Mouse (Mus musculus) kidney, postnatal 25 days (tissue): ENCODE measurements around the gene 2010111I01Rik.
A peak's percentile ranks its signal among the peaks of the same experiment; 100 is the strongest.

Experiments
- DNase-seq, 2 experiments: peaks; one replicate each; pipeline ENCODE4 v3.0.0; 2021; ENCODE audit warnings: mixed read lengths in 2 of 2

Gene 2010111I01Rik

GRCm38 (mm10) chr13:63247041-63247440 is 282.3 kb downstream of the 2010111I01Rik start:
- DNase-seq = no peak

- DNase-seq = no peak
Observed at GRCm38 (mm10) chr13:63247631-63248030, 282.9 kb downstream of the 2010111I01Rik start.

GRCm38 (mm10) chr13:63248318-63248717 is 283.6 kb downstream of the 2010111I01Rik start:
- DNase-seq = no peak

- no peak for DNase-seq
Observed at GRCm38 (mm10) chr13:63249171-63249570, 284.5 kb downstream of the 2010111I01Rik start.

GRCm38 (mm10) chr13:63249741-63250431 is 285.2 kb downstream of the 2010111I01Rik start:
- DNase-seq = peak in 1 of 2 experiments; percentile 53

- DNase-seq = peak in 1 of 2 experiments; percentile 1
Observed at GRCm38 (mm10) chr13:63250441-63250980, 285.8 kb downstream of the 2010111I01Rik start.

GRCm38 (mm10) chr13:63251118-63251889 is 286.6 kb downstream of the 2010111I01Rik start:
- DNase-seq = no peak

GRCm38 (mm10) chr13:63252295-63253010 is 287.8 kb downstream of the 2010111I01Rik start:
- no peak for DNase-seq

- no peak for DNase-seq
Observed at GRCm38 (mm10) chr13:63253147-63253546, 288.5 kb downstream of the 2010111I01Rik start.

- DNase-seq = no peak
Observed at GRCm38 (mm10) chr13:63253886-63254636, 289.4 kb downstream of the 2010111I01Rik start.

- peak; percentile 60 to 85 for DNase-seq
Observed at GRCm38 (mm10) chr13:63255519-63256011, 290.9 kb downstream of the 2010111I01Rik start.

GRCm38 (mm10) chr13:63256146-63256545 is 291.5 kb downstream of the 2010111I01Rik start:
- peak in 1 of 2 experiments; percentile 65 for DNase-seq

- peak; percentile 75 to 88 for DNase-seq
Observed at GRCm38 (mm10) chr13:63256807-63257206, 292.1 kb downstream of the 2010111I01Rik start.

- DNase-seq = peak in 1 of 2 experiments; percentile 41
Observed at GRCm38 (mm10) chr13:63258167-63258582, 293.5 kb downstream of the 2010111I01Rik start.

GRCm38 (mm10) chr13:63258671-63259070 is 294.0 kb downstream of the 2010111I01Rik start:
- DNase-seq = peak in 1 of 2 experiments; percentile 22

GRCm38 (mm10) chr13:63260133-63260532 is 295.4 kb downstream of the 2010111I01Rik start:
- DNase-seq = peak in 1 of 2 experiments; percentile 32

GRCm38 (mm10) chr13:63260753-63261631 is 296.3 kb downstream of the 2010111I01Rik start:
- DNase-seq = peak; percentile 50 to 79

- DNase-seq = peak in 1 of 2 experiments; percentile 31
Observed at GRCm38 (mm10) chr13:63261676-63262075, 297.0 kb downstream of the 2010111I01Rik start.

- DNase-seq = peak in 1 of 2 experiments; percentile 37
Observed at GRCm38 (mm10) chr13:63262168-63262957, 297.7 kb downstream of the 2010111I01Rik start.

GRCm38 (mm10) chr13:63268371-63268770 is 303.7 kb downstream of the 2010111I01Rik start:
- peak; percentile 61 to 77 for DNase-seq
